Mouse (Mus musculus): ENCODE data around the gene Dnm2.
"Not testable (repeated sequence)": the region's sequence is repeated elsewhere in the genome, so short reads cannot be mapped to it uniquely, and the experiment has no call there.

The Dnm2 gene

DNA sequence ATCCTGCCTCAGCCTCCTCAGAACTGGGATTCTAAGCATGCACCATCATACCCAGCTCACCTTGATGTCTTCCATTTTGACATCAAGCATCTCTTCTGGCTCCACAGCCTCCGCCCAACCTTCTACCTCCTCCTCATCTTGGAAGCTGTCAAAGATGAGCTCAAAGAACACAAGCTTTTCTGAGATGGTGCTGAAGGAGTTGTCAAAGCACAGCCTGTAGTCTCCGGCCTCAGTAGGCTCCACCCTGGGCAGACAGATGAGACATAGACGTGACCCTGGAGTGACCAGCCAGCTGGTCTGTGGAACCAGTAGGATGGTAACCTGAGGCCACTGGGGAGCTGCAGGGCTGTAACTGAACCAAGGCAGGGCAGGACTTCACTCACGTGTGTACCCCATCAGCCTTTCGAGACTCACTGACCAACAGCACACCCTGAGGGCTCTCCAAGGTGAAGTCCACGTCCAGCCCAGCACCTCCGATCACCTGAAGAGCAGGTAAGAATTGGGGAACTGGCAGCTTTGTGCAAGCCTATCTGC lies 84.2 kb downstream of the Dnm2 start:
- no peak for DNase-seq

DNA sequence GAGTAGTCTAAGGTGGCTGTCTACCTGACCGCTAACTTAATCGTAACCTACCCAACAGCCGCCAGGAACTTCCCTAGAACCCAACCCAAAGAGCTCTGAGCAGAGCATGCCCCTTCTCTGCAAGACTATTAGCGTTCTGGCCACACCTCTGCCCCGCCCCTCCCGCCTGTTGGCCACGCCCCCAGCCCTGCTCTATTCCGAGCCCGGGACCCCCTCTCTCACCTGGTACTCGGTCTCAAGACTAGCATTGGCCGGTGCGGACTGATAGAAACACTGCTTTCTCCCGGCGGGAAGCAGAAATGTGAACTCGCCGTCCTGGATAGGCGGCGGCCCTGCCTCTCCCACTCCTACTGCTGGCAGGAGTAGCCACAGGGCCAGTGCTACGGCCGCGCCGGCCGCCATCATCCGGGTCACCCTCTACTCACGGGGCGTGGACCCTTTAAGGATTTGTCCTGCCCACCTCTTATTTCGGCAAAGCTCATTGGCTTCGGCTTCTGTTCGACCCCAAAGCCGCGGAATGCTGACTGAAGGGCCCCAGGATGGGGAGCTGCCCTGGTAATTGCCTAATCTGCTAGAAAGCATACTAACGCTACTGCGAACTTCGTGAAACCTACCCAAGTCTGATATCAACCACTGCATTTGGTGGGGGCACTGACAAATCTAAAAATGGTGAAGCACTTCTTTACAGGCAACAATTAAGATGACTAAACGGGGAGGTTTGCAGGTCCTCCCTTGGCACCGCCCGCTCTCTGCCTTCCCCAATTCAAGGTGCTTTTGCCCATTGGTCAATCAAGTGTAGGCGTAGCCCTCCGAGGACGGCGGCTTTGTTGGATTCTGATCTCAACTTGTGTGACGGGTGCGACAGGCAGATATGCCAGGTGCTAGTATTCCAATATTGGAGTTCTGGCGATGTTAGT lies 85.3 kb downstream of the Dnm2 start, which contains the start of gene Tmed1:
TSS of gene Tmed1 (minus strand) at position 481 of the 917 bp plus-strand sequence.
- peak; percentile 94 for DNase-seq

DNA sequence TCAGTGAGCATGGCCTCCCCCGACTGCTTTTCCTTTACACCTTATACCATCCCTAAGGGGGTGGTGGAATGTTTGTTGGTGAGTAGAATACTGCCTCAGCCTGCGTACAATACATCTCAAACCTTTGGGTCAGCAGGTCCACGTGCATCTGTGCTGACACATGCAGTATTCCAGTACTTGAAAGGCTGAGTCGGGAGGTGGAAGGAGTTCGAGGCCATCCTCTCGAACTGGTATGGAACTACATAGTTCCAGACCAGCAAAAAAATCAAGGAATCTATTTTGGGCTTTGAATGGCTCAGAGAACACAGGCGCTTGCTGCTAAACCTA lies 85.9 kb downstream of the Dnm2 start:
- no peak for DNase-seq

DNA sequence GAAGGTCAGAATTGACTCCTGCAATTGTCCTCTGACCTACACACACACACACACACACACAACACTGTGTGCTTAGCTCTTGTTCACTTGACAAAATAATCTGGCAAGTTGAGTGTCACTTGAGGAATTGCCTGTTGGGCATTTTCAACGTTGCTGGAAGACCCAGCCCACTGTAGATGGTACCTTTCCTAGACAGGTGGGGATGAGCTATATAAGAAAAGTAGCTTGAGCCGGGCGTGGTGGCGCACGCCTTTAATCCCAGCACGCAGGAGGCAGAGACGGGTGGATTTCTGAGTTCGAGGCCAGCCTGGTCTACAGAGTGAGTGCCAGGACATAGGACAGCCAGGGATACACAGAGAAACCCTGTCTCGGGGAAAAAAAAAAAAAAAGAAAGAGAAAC lies 86.3 kb downstream of the Dnm2 start:
- DNase-seq: no peak

- no peak for DNase-seq
These were observed 88.8 kb downstream of the Dnm2 start for GRCm38 (mm10) chr9:21513466-21513865.

GRCm38 (mm10) chr9:21517947-21518495 lies 93.3 kb downstream of the Dnm2 start:
- DNase-seq: no peak

DNA sequence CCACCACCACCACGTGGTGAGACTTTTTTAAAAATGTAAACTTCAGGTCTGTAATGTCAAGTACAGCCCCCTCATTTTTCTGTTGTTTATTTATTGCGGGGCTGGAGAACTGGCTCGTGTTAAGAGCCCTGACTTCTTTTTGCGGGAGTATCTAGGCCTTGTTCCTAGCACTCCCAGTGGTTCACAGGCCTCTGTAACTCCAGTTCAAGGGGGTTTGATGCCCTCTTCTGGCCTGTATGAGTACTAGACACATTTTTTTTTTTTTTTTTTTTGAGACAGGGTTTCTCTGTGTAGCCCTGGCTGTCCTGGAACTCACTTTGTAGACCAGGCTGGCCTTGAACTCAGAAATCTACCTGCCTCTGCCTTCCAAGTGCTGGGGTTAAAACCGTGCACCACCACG lies 94.0 kb downstream of the Dnm2 start:
- not testable (repeated sequence) for DNase-seq

DNA sequence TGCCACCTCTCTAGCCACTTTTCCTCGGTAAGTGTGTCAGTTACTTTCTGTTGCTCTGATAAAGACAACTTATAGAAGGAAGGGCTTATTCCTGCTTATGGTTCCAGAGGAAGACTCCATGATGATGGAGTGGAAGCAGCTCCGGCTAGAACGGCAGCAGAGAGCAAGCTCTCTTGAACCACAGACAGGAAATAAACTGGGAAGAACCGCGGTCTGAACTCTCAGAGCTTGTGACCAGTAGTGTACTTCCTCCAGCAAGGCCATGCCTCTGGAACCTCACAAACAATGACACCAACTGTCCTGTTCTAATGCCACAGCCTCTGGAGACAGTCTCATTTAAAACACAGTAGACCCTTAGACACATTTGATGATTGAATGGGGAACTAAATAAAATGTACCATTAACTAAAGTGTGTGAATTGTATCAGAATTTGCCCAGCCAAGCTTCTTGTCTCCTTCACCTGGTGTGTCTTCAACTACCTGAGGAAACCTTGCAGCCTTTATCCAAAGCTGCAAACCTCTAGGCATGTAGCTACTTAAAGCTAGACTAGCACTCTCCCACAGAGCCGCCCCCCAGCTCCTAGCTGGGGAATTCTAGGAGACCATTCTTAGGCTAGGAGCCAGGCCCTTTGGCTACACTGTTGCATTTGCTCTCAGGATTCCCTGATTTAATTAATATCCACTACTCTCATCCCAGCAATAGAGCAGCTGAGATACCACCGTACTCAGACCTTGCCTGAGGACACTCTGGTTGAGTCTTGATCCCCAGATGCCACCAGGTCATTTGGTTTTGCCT lies 100.6 kb downstream of the Dnm2 start:
- DNase-seq: no peak

DNA sequence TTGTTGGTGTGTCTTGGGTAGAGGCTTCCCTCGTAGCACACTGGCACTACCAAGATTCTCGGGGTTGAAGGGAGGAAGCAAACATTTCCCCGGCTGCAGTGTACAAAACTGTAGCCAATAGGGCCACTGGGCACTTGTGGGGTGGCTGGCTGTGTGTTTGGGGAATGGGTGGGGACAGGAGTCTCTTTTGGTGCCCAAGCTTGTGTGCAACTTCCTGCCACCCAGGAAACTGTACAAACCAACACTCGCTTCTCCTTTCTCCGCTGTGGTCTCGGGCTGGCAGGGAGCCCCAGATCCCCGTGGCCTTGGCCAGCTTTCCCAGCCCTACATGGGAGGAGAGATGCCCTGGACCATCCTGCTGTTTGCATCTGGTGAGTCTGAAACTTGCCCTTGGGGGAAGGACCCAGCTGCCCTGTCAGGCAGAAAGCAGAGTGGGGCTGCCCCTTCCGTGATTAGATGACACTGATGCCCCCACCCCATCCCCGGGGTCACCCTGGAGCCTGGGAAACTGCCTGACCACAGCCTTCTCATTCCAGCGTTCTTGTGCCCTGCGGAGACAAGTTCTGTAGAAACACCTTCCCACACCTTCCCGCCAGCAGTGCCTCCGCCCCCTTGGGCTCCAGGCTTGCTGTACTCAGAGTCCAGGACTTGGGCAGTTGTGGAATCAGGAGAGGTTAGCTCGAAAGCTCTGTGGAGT lies 101.4 kb downstream of the Dnm2 start, which contains the start of gene AB124611:
TSS of gene AB124611 (plus strand) at position 240 of the 697 bp plus-strand sequence.
- no peak for DNase-seq

DNA sequence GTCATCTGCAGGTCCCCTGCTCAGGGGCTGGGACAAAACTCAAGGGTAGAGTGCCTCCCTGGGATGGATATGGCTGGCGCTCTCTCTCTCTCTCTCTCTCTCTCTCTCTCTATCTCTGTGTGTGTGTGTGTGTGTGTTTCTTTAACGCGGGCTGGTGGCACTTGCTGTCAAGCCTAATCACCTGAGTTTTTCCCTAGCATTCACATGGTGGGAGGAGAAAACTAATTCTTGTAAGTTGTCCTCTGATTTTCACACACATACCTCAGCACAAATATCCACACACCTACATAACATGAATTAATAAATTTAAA lies 101.9 kb downstream of the Dnm2 start:
- DNase-seq: no peak

DNA sequence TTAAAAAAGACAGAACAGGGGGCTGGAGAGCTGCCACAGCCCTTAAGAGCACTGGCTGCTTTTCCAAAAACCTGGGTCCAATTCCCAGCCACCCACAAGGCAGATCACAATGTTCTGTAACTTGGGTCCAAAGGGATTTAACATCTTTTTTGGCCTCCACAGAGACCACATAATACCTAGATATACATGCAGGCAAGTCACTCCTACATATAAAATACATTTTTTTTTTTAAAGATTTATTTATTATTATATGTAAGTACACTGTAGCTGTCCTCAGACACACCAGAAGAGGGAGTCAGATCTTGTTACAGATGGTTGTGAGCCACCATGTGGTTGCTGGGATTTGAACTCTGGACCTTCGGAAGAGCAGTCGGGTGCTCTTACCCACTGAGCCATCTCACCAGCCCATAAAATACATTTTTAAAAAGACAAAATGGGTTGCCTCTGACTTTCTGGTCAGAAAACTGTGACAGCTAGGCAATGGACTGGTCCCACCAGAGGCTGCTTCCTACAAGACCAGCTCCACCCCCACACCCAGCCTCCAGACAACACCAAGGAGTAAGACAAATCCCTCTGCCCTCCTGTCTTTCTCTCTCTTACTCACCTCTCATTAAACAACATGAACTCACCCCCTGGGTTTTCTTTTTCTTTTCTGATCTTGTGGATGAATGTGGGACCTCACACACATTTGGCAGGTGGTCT lies 102.5 kb downstream of the Dnm2 start:
- no peak for DNase-seq

DNA sequence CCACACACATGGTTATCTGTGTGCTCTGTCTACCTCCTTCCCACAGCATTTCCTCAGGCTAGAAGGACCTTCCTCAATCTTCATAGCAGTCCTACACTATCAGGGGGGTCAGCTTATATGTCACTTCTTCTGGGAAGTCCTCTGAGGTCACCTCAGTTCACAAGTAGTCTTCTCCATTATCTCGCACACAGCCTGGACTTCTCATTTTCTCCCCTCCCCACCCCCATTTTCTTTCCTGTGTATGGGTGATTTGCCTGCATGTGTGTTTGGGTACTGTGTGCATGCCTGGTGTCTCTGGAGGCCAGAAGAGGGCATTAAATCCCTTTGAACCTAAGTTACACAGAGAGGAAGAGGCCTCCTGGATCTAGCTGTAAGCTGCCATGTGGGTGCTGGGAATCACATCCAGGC lies 103.2 kb downstream of the Dnm2 start:
- no peak for DNase-seq

- DNase-seq: no peak
These were observed 111.8 kb downstream of the Dnm2 start for GRCm38 (mm10) chr9:21536501-21536900.

GRCm38 (mm10) chr9:21537009-21537408 lies 112.3 kb downstream of the Dnm2 start:
- no peak for DNase-seq

GRCm38 (mm10) chr9:21539981-21540753 lies 115.5 kb downstream of the Dnm2 start:
- DNase-seq: no peak

DNA sequence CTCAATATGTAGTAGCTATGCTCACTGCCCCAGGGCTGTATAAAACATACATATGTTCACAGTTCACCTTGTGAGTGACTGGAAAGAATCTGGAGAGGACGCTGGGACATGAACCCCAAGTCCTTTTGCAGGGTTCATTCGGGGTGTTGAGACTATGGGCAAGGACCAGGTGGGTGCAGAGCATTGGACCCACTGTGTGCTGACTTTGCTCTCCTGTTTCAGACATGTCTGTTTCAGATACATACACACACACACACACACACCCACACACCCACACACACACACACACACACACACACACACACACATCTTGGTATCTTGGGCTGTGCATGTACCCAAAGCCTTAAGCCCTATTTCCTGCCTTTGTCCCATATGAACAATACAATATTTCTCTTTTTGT lies 117.3 kb downstream of the Dnm2 start:
- not testable (repeated sequence) for DNase-seq

- DNase-seq: no peak
These were observed 120.7 kb downstream of the Dnm2 start for GRCm38 (mm10) chr9:21545351-21545915.

DNA sequence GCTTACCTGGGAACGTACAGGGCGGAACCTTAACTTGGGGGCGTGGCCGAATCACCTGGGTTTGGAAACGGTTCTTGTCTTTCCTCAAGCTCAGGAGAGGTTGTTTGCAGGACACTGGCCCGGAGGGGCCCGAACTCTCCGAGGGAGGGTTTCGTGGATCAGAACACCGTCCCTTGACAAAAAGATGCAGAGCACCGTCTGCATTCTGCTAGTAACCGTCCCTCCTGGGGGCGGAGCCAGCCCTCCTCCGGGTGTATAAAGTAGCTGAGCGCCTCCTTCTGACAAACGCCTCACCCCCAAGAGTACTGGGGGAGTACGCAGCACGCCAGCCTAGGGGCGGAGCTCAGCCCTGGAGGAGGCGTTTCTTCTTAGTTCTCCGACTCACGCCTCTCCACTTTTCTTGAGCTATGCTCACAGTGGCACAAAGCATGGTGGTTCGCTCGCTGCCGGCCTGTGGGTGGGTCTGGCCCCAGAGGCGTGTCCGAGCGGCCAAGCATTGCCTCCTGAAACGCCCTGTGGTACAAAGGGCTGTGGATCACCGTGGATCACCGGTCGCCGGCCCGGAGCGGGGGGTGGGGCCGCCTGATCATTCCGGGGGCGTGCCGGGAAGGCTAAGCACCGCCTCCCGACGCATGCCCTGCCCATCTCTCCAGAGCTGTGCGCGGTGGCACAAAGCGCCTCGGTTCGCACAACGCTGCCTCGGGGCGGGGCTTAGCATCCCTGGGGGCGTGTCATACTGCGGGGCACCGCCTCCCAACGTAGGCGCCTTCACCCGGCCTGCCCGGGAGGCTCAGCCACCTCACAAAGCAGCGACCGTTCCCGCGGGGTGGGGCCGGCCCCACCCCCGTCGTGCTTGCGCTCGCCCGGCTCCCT lies 121.4 kb downstream of the Dnm2 start:
- DNase-seq: peak; percentile 100

- DNase-seq: no peak
These were observed 122.0 kb downstream of the Dnm2 start, which contains the start of gene Carm1 for GRCm38 (mm10) chr9:21546789-21547074. Gene Carm1, plus strand, starts transcription at chr9:21546894.
